Mouse (Mus musculus): ENCODE data around the gene Cdk20.
"Not testable (repeated sequence)": the region's sequence is repeated elsewhere in the genome, so short reads cannot be mapped to it uniquely, and the experiment has no call there.

Cdk20 gene

DNA sequence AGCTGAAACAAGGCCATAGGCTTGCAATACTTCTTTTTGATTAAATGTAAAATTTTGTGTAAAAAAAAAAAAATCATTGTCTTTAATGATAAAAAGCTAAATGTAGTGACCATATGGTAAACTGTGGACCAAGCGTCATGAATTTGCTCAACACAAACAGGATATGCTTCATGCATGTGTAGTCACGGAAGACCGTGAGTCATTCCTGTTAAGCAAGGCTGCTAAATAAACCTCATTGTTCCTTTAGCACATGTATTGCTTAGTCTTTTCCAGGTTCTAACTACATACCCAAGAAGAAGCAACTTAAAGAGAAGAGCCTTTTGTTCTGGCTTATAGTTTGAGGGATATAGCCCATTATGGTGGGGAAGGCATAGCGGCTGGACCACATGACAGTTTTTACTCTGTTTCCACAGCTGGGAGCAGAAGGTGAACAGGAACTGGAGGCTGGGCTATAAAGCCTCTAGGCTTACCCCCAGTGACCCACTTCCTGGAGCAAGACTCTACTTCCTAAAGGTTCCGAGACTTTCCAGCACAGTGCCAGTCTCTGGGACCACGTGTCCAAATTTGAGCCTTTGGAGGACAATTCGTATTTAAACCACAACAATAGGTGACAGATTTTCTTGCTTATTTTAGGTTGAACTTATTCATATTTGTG lies 10.0 kb upstream of the Cdk20 start:
- no peak for DNase-seq (ENCODE audit: low read depth in 1 of 2, low spot score in 2 of 2)

GRCm38 (mm10) chr13:64422607-64422957 lies 9.5 kb upstream of the Cdk20 start:
- DNase-seq (ENCODE audit: low read depth in 1 of 2, low spot score in 2 of 2), result no peak

- DNase-seq (ENCODE audit: low read depth in 1 of 2, low spot score in 2 of 2), result no peak
These were observed 7.8 kb upstream of the Cdk20 start for GRCm38 (mm10) chr13:64424347-64424746.

- no peak for DNase-seq (ENCODE audit: low read depth in 1 of 2, low spot score in 2 of 2)
These were observed 6.8 kb upstream of the Cdk20 start for GRCm38 (mm10) chr13:64425280-64425679.

DNA sequence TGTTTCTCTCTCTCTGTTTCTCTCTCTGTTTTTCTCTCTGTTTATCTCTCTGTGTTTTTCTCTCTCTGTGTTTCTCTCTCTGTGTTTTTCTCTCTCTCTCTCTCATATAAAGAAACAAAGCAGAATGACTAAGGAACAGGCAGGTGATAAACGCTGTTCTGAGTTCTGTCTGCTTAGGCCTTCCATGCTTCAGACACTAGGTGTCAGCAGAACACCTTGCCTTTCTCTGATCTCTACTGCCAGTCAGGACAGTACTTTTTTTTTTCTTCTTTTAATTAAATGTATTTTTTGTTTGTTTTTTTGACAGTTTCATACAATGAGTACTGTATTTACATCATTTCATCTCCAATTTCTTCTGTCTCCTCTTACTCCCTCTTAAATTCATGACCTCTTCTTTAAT lies 2.8 kb upstream of the Cdk20 start:
- DNase-seq (ENCODE audit: low read depth in 1 of 2, low spot score in 2 of 2), result no peak

DNA sequence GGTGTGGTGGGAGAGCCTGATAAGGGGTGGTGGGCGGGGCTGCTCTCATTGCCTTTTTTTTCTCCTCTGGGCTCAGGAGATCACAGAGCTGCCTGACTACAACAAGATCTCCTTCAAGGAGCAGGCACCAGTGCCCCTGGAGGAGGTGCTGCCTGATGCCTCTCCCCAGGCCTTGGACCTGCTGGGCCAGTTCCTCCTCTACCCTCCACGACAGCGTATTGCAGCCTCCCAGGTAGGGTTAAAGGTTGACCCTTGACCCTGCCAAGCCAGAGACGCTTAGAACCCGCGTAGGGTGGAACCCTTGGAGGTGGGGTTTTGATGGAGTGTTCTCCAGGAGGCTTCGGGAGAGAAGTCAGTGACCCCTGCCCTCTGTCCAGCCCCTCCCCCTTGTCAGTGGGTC lies 5.7 kb downstream of the Cdk20 start:
- DNase-seq (ENCODE audit: low read depth in 1 of 2, low spot score in 2 of 2), result no peak

DNA sequence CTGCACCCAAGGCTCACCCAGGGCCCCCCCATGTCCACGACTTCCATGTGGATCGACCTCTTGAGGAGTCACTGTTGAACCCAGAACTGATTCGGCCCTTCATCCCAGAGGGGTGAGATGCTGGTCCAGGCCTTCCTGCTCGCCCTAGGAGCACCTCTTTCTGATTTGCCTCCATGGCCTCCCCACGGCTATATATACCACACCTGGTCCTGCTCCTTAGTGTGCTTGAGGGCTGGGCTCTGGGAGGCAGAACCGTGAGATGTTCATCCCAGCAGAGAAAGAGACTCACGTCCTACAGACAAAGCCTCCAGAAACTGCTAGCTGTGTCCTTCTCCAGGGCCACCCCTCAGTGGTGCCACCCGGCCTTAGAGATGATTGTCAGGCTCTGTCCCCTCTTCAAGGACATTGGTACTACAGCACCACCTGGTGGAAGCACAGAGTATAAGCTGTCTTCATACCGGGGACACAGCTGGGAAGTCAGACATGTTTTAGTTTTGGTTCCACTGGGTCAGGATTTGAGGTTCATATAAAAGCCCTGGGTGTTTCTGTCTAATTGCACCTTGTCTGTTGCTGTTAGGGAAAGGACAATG lies 6.8 kb downstream of the Cdk20 start:
- peak in 1 of 2 experiments; percentile 55 for DNase-seq (ENCODE audit: low read depth in 1 of 2, low spot score in 2 of 2)

- no peak for DNase-seq (ENCODE audit: low read depth in 1 of 2, low spot score in 2 of 2)
These were observed 7.4 kb downstream of the Cdk20 start for GRCm38 (mm10) chr13:64439471-64439870.

GRCm38 (mm10) chr13:64440592-64440991 lies 8.5 kb downstream of the Cdk20 start:
- no peak for DNase-seq (ENCODE audit: low read depth in 1 of 2, low spot score in 2 of 2)

DNA sequence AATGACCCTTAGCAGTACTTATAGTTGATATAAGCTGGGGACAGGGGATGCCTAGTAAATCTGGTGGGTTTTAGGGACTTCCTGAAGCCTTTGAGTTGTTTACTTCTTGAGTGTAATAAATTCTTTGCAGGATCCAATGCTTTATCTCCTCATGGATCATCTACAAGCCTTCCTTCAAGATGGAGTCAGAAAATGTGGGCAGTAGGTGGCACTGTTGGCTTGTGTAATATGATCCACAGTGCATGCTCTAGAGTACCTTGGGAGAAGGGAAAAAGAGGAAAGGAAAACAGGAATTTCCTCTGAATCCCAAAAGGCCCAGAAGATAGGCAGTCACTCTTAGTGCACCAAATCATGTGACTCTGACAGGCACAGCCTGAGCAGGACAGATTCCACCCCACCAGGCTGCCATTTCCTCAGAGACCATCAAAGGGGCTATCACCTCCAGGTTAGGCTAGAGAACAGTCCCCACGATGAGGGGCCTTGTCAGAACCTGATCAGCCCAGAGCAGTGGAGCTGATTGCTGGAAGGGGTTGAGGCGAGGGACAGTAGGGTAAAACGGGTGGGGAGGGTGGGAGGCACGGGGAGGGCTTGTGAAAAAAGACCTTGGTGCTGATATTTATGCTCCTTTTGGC lies 11.3 kb downstream of the Cdk20 start:
- no peak for DNase-seq (ENCODE audit: low read depth in 1 of 2, low spot score in 2 of 2)

GRCm38 (mm10) chr13:64445254-64445920 lies 13.3 kb downstream of the Cdk20 start:
- DNase-seq (ENCODE audit: low read depth in 1 of 2, low spot score in 2 of 2), result no peak

DNA sequence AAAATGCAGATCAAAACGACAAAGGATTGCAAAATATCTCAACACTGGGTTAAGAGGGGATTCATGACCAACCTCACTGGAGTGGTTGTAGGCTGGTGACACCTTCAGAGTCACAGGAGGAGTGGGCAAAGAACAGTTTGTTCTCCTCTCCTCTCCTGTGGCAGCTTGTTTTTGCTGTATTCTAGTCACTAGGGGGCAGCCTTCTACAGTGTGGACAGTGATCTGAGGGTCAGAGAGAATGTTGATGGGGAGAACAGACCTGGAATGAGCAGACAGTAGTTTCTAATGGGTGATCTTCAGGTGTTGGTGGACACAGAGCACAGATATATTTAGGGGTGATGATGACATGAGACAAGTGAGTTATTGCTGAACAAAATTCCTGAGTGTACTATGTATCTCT lies 15.8 kb downstream of the Cdk20 start:
- DNase-seq (ENCODE audit: low read depth in 1 of 2, low spot score in 2 of 2), result no peak

- DNase-seq (ENCODE audit: low read depth in 1 of 2, low spot score in 2 of 2), result no peak
These were observed 16.6 kb downstream of the Cdk20 start for GRCm38 (mm10) chr13:64448729-64449128.

DNA sequence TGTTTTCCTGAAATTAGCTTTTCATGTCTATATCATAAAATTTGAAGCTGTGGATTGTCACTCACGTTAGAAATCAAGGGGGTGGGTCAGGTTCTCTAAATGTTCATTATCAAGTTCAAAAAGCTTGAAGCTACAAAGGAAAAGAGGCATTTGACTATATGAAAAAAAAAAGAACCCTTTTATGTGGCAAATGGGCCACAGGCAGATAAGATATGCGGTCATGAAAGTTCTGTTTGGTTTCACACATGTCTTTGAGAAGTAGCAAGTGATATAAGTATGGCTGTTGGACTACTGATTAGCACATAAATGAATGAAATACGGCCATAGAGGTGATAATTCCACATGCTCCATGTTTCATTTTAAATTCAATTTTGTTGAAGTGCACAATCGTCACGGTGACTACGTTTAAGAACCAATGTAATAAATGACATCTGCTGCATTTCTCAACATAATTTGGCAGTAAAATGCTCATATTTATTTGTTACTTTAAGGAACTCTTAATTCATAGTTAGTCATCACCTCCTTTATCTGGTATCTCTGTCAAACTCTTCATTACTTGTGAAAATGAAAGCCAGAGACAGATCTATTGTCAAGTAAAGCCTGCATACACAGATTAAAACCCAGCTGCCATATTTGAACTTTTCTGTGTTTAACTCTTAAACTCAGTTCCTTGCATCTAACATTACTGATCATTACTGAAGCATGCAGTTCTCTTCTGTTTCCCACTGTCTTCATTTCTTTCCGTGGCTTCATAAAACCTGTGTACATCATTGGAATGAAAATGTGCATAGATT lies 18.1 kb downstream of the Cdk20 start:
- no peak for DNase-seq (ENCODE audit: low read depth in 1 of 2, low spot score in 2 of 2)

GRCm38 (mm10) chr13:64457225-64457978 lies 25.3 kb downstream of the Cdk20 start:
- DNase-seq (ENCODE audit: low read depth in 1 of 2, low spot score in 2 of 2), result not testable (repeated sequence)

DNA sequence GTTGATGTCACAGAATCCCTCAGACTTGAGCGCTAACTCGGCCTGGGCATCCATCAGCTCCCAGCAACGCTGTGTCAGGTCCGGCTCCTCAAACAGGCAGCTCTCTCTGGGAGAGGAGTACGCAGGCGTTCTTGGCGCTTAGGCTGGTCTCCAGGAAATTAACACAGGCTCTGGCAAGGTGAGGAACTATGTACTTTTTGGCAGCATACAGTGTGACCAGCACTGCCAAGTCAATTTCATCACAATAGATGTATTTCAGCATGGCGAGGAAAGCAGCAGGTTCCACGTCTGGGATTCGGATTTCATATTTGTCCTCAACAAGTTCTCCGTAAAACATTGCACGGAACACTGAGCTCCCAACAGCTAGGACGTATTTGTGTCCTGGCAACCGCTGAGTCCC lies 26.1 kb downstream of the Cdk20 start:
- no peak for DNase-seq (ENCODE audit: low read depth in 1 of 2, low spot score in 2 of 2)

DNA sequence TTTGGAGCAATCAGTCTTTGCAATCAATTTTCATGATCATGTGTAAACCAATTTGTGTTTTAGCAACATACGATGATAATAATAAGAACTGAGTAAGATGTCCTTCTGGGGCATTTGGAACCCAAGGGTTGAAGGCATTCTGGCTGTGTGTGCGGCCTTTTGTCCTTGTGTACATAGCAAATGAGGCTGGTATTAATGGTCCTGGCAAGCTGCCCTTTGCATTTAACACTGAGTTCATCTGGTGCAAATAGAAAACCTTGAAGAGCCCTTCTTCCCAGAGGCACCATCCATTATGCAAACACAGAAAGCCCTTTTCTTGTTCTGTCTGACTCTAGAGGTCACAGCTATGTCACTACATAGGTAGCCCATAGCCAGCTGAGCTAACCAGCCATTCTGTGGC lies 30.5 kb downstream of the Cdk20 start:
- DNase-seq (ENCODE audit: low read depth in 1 of 2, low spot score in 2 of 2), result no peak

DNA sequence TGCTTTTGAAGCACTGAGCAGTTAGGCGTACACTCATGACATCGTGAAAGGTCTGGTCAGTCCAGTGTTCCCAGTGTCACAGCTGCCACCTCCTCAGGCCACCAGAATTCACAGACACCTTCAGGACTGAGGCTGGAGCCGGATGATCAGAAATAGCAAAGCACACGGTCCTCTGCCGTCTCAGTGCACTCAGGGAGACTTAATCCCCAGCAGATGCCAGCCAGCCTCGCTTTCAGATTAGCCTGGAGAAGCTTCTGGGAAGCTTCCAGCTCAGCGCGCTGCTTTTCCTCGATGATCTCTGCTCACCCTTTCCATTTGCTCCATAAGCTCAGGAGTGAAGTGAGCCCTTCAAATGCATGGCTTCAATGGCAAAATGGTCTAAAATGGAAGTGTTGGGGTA lies 33.1 kb downstream of the Cdk20 start:
- no peak for DNase-seq (ENCODE audit: low read depth in 1 of 2, low spot score in 2 of 2)

DNA sequence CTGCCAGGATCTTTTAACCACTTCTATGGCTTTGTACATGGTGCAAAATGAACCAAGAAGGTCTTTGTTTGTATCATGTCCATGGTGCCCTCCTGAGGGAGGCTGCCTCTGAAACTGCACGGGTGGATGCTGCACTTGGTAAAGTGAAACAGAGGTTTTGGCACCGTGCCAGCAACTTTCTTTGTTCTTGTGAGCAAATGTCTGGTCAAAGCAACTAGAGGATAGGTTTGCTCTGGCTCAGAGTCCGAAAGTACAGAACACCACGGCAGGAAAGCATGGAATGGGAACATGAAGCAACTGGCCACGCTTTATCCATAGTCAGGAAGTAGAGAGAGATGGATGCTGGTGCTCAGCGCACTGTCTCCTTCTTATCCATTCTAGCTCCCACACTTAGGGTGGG lies 35.8 kb downstream of the Cdk20 start:
- no peak for DNase-seq (ENCODE audit: low read depth in 1 of 2, low spot score in 2 of 2)

GRCm38 (mm10) chr13:64477968-64478367 lies 45.9 kb downstream of the Cdk20 start:
- DNase-seq (ENCODE audit: low read depth in 1 of 2, low spot score in 2 of 2), result no peak

DNA sequence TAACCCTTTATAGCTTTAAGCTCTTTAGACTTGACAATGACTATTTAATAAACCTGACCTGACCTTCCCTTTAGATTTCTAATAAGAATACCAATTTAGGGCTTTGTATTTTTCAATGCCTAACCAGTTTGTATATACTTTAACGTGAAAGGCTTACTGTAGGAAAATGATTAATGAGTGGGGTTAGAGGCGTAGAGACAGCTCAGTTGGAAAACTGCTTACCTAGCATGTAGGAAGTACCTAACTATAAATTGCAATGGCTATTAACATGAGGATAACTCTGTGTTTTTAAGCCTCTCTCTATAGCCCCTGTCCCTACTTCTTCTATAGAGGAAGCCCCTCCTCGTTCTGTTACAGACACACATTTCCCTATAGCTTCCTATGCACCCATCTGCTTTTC lies 47.8 kb downstream of the Cdk20 start:
- DNase-seq (ENCODE audit: low read depth in 1 of 2, low spot score in 2 of 2), result no peak
